Mouse (Mus musculus): ENCODE measurements around the gene Gm11627. TPM values are rescaled to one million over a fixed set of nuclear protein-coding genes. Genes with fewer than 3 reads are reported as not detected.

Gm11627 gene
- 4.3 and 4.8 TPM in 2 replicates for polyA plus RNA-seq (2016; fragmentation: Nextera tagmentation; extraction: Ambion mirVana)

- Histone ChIP-seq H3K4me2 (replicated peaks) (peak within 1 kb of the TSS; percentile 50), H3K27me3 (peaks cover 10% of the 10 kb centered on the region; the same call in 1 of the 2 replicates), H3K9me3 (replicated peaks) (no peaks in the 10 kb centered on the region), H3K36me3 (no peaks in the 10 kb centered on the region), H3K4me1 (peaks cover 40% of the 10 kb centered on the region), H3K4me3 (peak within 1 kb of the TSS; percentile 23), H3K9ac (peak within 1 kb of the TSS; percentile 35), H3K27ac (peak within 1 kb of the TSS; percentile 80)
- WGBS, result 4% methylated on average over 23 of the region's 23 CpGs
- ATAC-seq (ENCODE audit: low FRiP score), result peak; percentile 86
Observed at GRCm38 (mm10) chr11:102579165-102580033, at the start of gene Gm11627. Gm11627 (minus strand) TSS chr11:102579461.

- Histone ChIP-seq H3K4me3 (no peak overlapping the region), H3K9me3 (replicated peaks) (no peaks in the 10 kb centered on the region), H3K4me1 (peaks cover 49% of the 10 kb centered on the region), H3K36me3 (no peaks in the 10 kb centered on the region), H3K9ac (no peak overlapping the region), H3K4me2 (replicated peaks) (no peak overlapping the region), H3K27me3 (peaks cover 8% of the 10 kb centered on the region; the same call in 1 of the 2 replicates), H3K27ac (no peak overlapping the region)
- no peak for ATAC-seq (ENCODE audit: low FRiP score)
- WGBS, result 45% methylated on average over 9 of the region's 9 CpGs
Observed at GRCm38 (mm10) chr11:102628529-102628928, 49.3 kb upstream of the Gm11627 start.

- WGBS, result 82% methylated on average over 9 of the region's 9 CpGs
- Histone ChIP-seq H3K9ac (no peak overlapping the region), H3K9me3 (replicated peaks) (no peaks in the 10 kb centered on the region), H3K4me2 (replicated peaks) (no peak overlapping the region), H3K27me3 (peaks cover 7% of the 10 kb centered on the region; the same call in 1 of the 2 replicates), H3K4me1 (peaks cover 44% of the 10 kb centered on the region), H3K27ac (no peak overlapping the region), H3K36me3 (no peaks in the 10 kb centered on the region), H3K4me3 (no peak overlapping the region)
- no peak for ATAC-seq (ENCODE audit: low FRiP score)
Observed at GRCm38 (mm10) chr11:102627171-102627931, 48.1 kb upstream of the Gm11627 start.

GRCm38 (mm10) chr11:102624888-102625407, 45.7 kb upstream of the Gm11627 start:
- H3K27ac ChIP-seq, result peak overlapping the region; percentile 83
- 29% methylated on average over 14 of the region's 14 CpGs for WGBS
- H3K9ac ChIP-seq, result no peak overlapping the region
- peaks cover 26% of the 10 kb centered on the region for H3K4me1 ChIP-seq
- peak overlapping the region; percentile 31 for H3K4me2 ChIP-seq (replicated peaks)
- H3K4me3 ChIP-seq, result no peak overlapping the region
- peak; percentile 36; the same call in 1 of the 2 replicates for ATAC-seq (ENCODE audit: low FRiP score)
- no peaks in the 10 kb centered on the region for H3K36me3 ChIP-seq
- no peaks in the 10 kb centered on the region for H3K9me3 ChIP-seq (replicated peaks)
- peaks cover 7% of the 10 kb centered on the region; the same call in 1 of the 2 replicates for H3K27me3 ChIP-seq

- no peak overlapping the region for H3K4me3 ChIP-seq
- 7% methylated on average over 17 of the region's 17 CpGs for WGBS
- H3K9ac ChIP-seq, result peak overlapping the region; percentile 35; the same call in 1 of the 2 replicates
- peak overlapping the region; percentile 27 for H3K4me2 ChIP-seq (replicated peaks)
- H3K4me1 ChIP-seq, result peaks cover 26% of the 10 kb centered on the region
- ATAC-seq (ENCODE audit: low FRiP score), result peak; percentile 83
- peaks cover 7% of the 10 kb centered on the region; the same call in 1 of the 2 replicates for H3K27me3 ChIP-seq
- no peaks in the 10 kb centered on the region for H3K36me3 ChIP-seq
- H3K27ac ChIP-seq, result peak overlapping the region; percentile 83
- H3K9me3 ChIP-seq (replicated peaks), result 0 out of 2 replicates have a peak, but pooled peaks cover 3% of the 10 kb centered on the region
Observed at GRCm38 (mm10) chr11:102623876-102624789, 44.9 kb upstream of the Gm11627 start.

- Histone ChIP-seq H3K4me3 (no peak overlapping the region), H3K4me1 (peaks cover 12% of the 10 kb centered on the region), H3K9ac (no peak overlapping the region), H3K27me3 (peaks cover 4% of the 10 kb centered on the region; the same call in 1 of the 2 replicates), H3K27ac (no peak overlapping the region), H3K36me3 (no peaks in the 10 kb centered on the region), H3K4me2 (replicated peaks) (no peak overlapping the region), H3K9me3 (replicated peaks) (0 out of 2 replicates have a peak, but pooled peaks cover 4% of the 10 kb centered on the region)
- WGBS, result 72% methylated on average over 2 of the region's 2 CpGs
- ATAC-seq (ENCODE audit: low FRiP score), result no peak
Observed at GRCm38 (mm10) chr11:102619449-102619848, 40.2 kb upstream of the Gm11627 start.

GRCm38 (mm10) chr11:102611317-102611705, 32.0 kb upstream of the Gm11627 start:
- H3K27me3 ChIP-seq, result peaks cover 6% of the 10 kb centered on the region; the same call in 1 of the 2 replicates
- no peak overlapping the region for H3K27ac ChIP-seq
- H3K4me1 ChIP-seq, result peaks cover 38% of the 10 kb centered on the region
- WGBS, result 15% methylated on average over 6 of the region's 6 CpGs
- H3K36me3 ChIP-seq, result no peaks in the 10 kb centered on the region
- no peaks in the 10 kb centered on the region for H3K9me3 ChIP-seq (replicated peaks)
- no peak overlapping the region for H3K4me2 ChIP-seq (replicated peaks)
- H3K4me3 ChIP-seq, result no peak overlapping the region
- H3K9ac ChIP-seq, result no peak overlapping the region
- no peak for ATAC-seq (ENCODE audit: low FRiP score)

- 10% methylated on average over 9 of the region's 9 CpGs for WGBS
- Histone ChIP-seq H3K9ac (no peak overlapping the region), H3K9me3 (replicated peaks) (no peaks in the 10 kb centered on the region), H3K4me1 (peaks cover 40% of the 10 kb centered on the region), H3K36me3 (no peaks in the 10 kb centered on the region), H3K4me2 (replicated peaks) (no peak overlapping the region), H3K4me3 (no peak overlapping the region), H3K27ac (peak overlapping the region; percentile 58; the same call in 1 of the 2 replicates), H3K27me3 (peaks cover 6% of the 10 kb centered on the region; the same call in 1 of the 2 replicates)
- ATAC-seq (ENCODE audit: low FRiP score), result no peak
Observed at GRCm38 (mm10) chr11:102610675-102611316, 31.5 kb upstream of the Gm11627 start.

GRCm38 (mm10) chr11:102610260-102610659, 31.0 kb upstream of the Gm11627 start:
- peaks cover 8% of the 10 kb centered on the region for H3K27me3 ChIP-seq
- no peak for ATAC-seq (ENCODE audit: low FRiP score)
- no peak overlapping the region; the same call in 1 of the 2 replicates for H3K4me2 ChIP-seq (replicated peaks)
- WGBS, result 27% methylated on average over 4 of the region's 4 CpGs
- H3K4me1 ChIP-seq, result peaks cover 45% of the 10 kb centered on the region
- H3K36me3 ChIP-seq, result no peaks in the 10 kb centered on the region
- H3K4me3 ChIP-seq, result no peak overlapping the region
- no peaks in the 10 kb centered on the region for H3K9me3 ChIP-seq (replicated peaks)
- H3K9ac ChIP-seq, result no peak overlapping the region
- H3K27ac ChIP-seq, result 0 out of 2 replicates have a peak overlapping the region, but pooled peaks have one; percentile 55

GRCm38 (mm10) chr11:102609483-102609882, 30.2 kb upstream of the Gm11627 start:
- H3K9ac ChIP-seq, result no peak overlapping the region
- H3K4me1 ChIP-seq, result peaks cover 50% of the 10 kb centered on the region
- peaks cover 10% of the 10 kb centered on the region for H3K27me3 ChIP-seq
- peak overlapping the region; percentile 79 for H3K4me2 ChIP-seq (replicated peaks)
- no peak for ATAC-seq (ENCODE audit: low FRiP score)
- no peak overlapping the region for H3K4me3 ChIP-seq
- 41% methylated on average over 8 of the region's 8 CpGs for WGBS
- H3K27ac ChIP-seq, result peak overlapping the region; percentile 55; the same call in 1 of the 2 replicates
- no peaks in the 10 kb centered on the region for H3K9me3 ChIP-seq (replicated peaks)
- H3K36me3 ChIP-seq, result no peaks in the 10 kb centered on the region
